Mouse (Mus musculus) CH12.LX (cell line): ENCODE measurements around the gene Gpr180.

Experiments
- CTCF ChIP-seq, 2 experiments: IDR thresholded peaks in 1 of 2; conservative IDR thresholded peaks in 1 of 2; 2 replicates each; pipeline ENCODE4 v1.5.1; 2011 to 2012; ENCODE audit warnings: low read depth in 2 of 2, low read length in 2 of 2, improper control_type of control experiment in 1 of 2, inconsistent platforms in 1 of 2, mild to moderate bottlenecking in 1 of 2, moderate library complexity in 1 of 2
- EP300 ChIP-seq: IDR thresholded peaks from 2 replicates; pipeline ENCODE4 v1.6.1; 2011; ENCODE audit warnings: low read length, improper control_type of control experiment
- ETS1 ChIP-seq: conservative IDR thresholded peaks from 2 replicates; pipeline ENCODE4 v1.6.1; 2012; ENCODE audit warnings: low read depth, mild to moderate bottlenecking, inconsistent platforms, low read length, improper control_type of control experiment, moderate library complexity
- MAX ChIP-seq: IDR thresholded peaks from 2 replicates; pipeline ENCODE4 v1.6.1; 2011; ENCODE audit warnings: low read length, improper control_type of control experiment
- NELFE ChIP-seq: IDR thresholded peaks from 2 replicates; pipeline ENCODE4 v1.6.1; 2011; ENCODE audit warnings: low read depth, low read length, improper control_type of control experiment
- NRF1 ChIP-seq: IDR thresholded peaks from 2 replicates; pipeline ENCODE4 v1.6.1; 2014; ENCODE audit warnings: low read depth, mild to moderate bottlenecking, inconsistent platforms, low read length, improper control_type of control experiment, moderate library complexity
- POLR2A ChIP-seq: IDR thresholded peaks from 2 replicates; pipeline ENCODE4 v1.6.1; 2011; ENCODE audit warnings: low read depth, mild to moderate bottlenecking, improper control_type of control experiment, low read length
- POLR2AphosphoS2 ChIP-seq: IDR thresholded peaks from 2 replicates; pipeline ENCODE4 v1.6.1; 2011; ENCODE audit warnings: low read depth, low read length, improper control_type of control experiment
- UBTF ChIP-seq: IDR thresholded peaks from 2 replicates; pipeline ENCODE4 v1.6.1; 2012; ENCODE audit warnings: low read depth, mild to moderate bottlenecking, inconsistent platforms, low read length, improper control_type of control experiment, moderate library complexity
- USF1 ChIP-seq: IDR thresholded peaks from 2 replicates; pipeline ENCODE4 v1.6.1; 2014; ENCODE audit warnings: low read depth, mild to moderate bottlenecking, inconsistent platforms, low read length, improper control_type of control experiment
- USF2 ChIP-seq: conservative IDR thresholded peaks from 2 replicates; pipeline ENCODE4 v1.6.1; 2011; ENCODE audit warnings: low read depth, low read length, improper control_type of control experiment

- no peak for TF ChIP-seq ETS1
- TF ChIP-seq USF2, result no peak
- TF ChIP-seq CTCF (conservative IDR thresholded peaks at IDR 0.05 in 1 of 2, IDR thresholded peaks at IDR 0.05 in 1 of 2; ENCODE audit: low read depth in 2 of 2, low read length in 2 of 2), result no peak
- TF ChIP-seq NELFE, result no peak
- no peak for TF ChIP-seq EP300
- TF ChIP-seq NRF1, result no peak
- no peak for TF ChIP-seq MAX
- TF ChIP-seq POLR2AphosphoS2, result no peak
- TF ChIP-seq POLR2A, result no peak
- no peak for TF ChIP-seq USF1
- TF ChIP-seq UBTF, result no peak
These were observed 11.6 kb downstream of the Gpr180 start for GRCm38 (mm10) chr14:118148554-118148953.
